Mouse (Mus musculus): Measurements from ENCODE around the gene Acot13. TPM values are rescaled to one million over a fixed set of nuclear protein-coding genes. Genes with fewer than 3 reads are reported as not detected.

Acot13 gene
- polyA plus RNA-seq (2017; shearing (Covaris generic)), result 10 to 100 TPM; 58.9 to 81.5 TPM

GRCm38 (mm10) chr13:24831353-24832130 is at the start of gene Acot13, which contains the start of gene Tdp2:
TSS of gene Acot13 (minus strand) at chr13:24831540.
TSS of gene Tdp2 (plus strand) at chr13:24831679.

GRCm38 (mm10) chr13:24844983-24845955 is 13.9 kb upstream of the Acot13 start, which contains the start of gene D130043K22Rik:
TSS of gene D130043K22Rik (plus strand) at chr13:24845135.

GRCm38 (mm10) chr13:24801308-24801921 is 29.9 kb downstream of the Acot13 start, which contains the start of gene BC005537:
TSS of gene BC005537 (plus strand) at chr13:24801657.

Other genes with a start within 250 kb of the Acot13 start
- gene Ripor2, start 249.4 kb downstream of the Acot13 start, polyA plus RNA-seq (2017; shearing (Covaris generic)), result 100 to 1,000 TPM; 239 to 372 TPM
- gene Armh2, start 90.3 kb downstream of the Acot13 start, polyA plus RNA-seq (2017; shearing (Covaris generic)), result not detected
- 10 to 100 TPM; 16.9 to 22.4 TPM for gene Gmnn, start 69.6 kb downstream of the Acot13 start, polyA plus RNA-seq (2017; shearing (Covaris generic))
- gene BC005537, start 29.9 kb downstream of the Acot13 start, polyA plus RNA-seq (2017; shearing (Covaris generic)), result 10 to 100 TPM; 12.9 to 21.1 TPM
- gene Tdp2, start 139 bp upstream of the Acot13 start, polyA plus RNA-seq (2017; shearing (Covaris generic)), result 10 to 100 TPM; 62.6 to 63.8 TPM
- 1 to 10 TPM in 1 of 2 experiments, under 1 TPM in 1; 0.49 to 4.5 TPM for gene D130043K22Rik, start 13.6 kb upstream of the Acot13 start, polyA plus RNA-seq (2017; shearing (Covaris generic))
- 1 to 10 TPM; 1.3 to 1.8 TPM for gene Aldh5a1, start 106.1 kb upstream of the Acot13 start, polyA plus RNA-seq (2017; shearing (Covaris generic))
- 1 to 10 TPM; 3.7 to 8.1 TPM for gene Gpld1, start 111.6 kb upstream of the Acot13 start, polyA plus RNA-seq (2017; shearing (Covaris generic))
- 10 to 100 TPM; 19.9 to 39.2 TPM for gene Mrs2, start 188.8 kb upstream of the Acot13 start, polyA plus RNA-seq (2017; shearing (Covaris generic))
- gene Dcdc2a, start 224.5 kb upstream of the Acot13 start, polyA plus RNA-seq (2017; shearing (Covaris generic)), result under 1 TPM in 1 of 2 experiments, not detected in 1; 0.33 TPM

All from inflammation-experienced regulatory T-cells (primary cell).